ENCODE assay signal across 7 mouse cellular contexts in genomic region chr4:137476065-137476760, GRCm38 (mm10). TPM values are rescaled to one million over a fixed set of nuclear protein-coding genes. Genes with fewer than 3 reads are reported as not detected.
A peak's percentile ranks its signal among the peaks of the same experiment; 100 is the strongest.
DNase-seq lines count a peak whose midpoint lies in the region; ATAC-seq and TF ChIP-seq lines count a peak whose summit lies in the region.

No protein-coding gene starts in this region.

- peak overlapping the region; percentile 50 for H3K4me2 ChIP-seq in intestine, embryonic 14.5 days (ENCODE audit: low read length)
- peak overlapping the region; percentile 41 for H3K4me2 ChIP-seq in liver, embryonic 11.5 days

- peak overlapping the region; percentile 33 for H3K27ac ChIP-seq in ES-Bruce4 (ENCODE audit: insufficient read depth, low read length)
- H3K27ac ChIP-seq in intestine, embryonic 14.5 days (ENCODE audit: low read depth): peak overlapping the region; percentile 67
- H3K27ac ChIP-seq in liver, embryonic 11.5 days (ENCODE audit: low read depth, low read length): no peak overlapping the region; the same call in 1 of the 2 replicates

- WGBS in intestine, embryonic 14.5 days: 18% methylated on average over 10 of the region's 10 CpGs
- 32% methylated on average over 10 of the region's 10 CpGs for WGBS in liver, embryonic 11.5 days

- peak overlapping the region; percentile 8; the same call in 1 of the 2 replicates for H3K9ac ChIP-seq in ES-Bruce4 (ENCODE audit: low read depth, poor library complexity, severe bottlenecking)
- H3K9ac ChIP-seq in intestine, embryonic 14.5 days (ENCODE audit: low read length): peak overlapping the region; percentile 27; the same call in 1 of the 2 replicates
- no peak overlapping the region for H3K9ac ChIP-seq in liver, embryonic 11.5 days (ENCODE audit: low read depth, low read length)

- no peaks in the 10 kb centered on the region for H3K27me3 ChIP-seq in ES-Bruce4 (ENCODE audit: control insufficient read depth, insufficient read depth, low read length, poor library complexity, severe bottlenecking)
- no peaks in the 10 kb centered on the region for H3K27me3 ChIP-seq in intestine, embryonic 14.5 days (replicated peaks; ENCODE audit: control insufficient read depth, insufficient read depth, low read length)
- no peaks in the 10 kb centered on the region for H3K27me3 ChIP-seq in liver, embryonic 11.5 days (replicated peaks; ENCODE audit: control insufficient read depth, insufficient read depth, low read length)

- peak overlapping the region; percentile 37 for H3K4me3 ChIP-seq in ES-Bruce4 (ENCODE audit: low read depth, low read length)
- peak overlapping the region; percentile 11; the same call in 1 of the 2 replicates for H3K4me3 ChIP-seq in intestine, embryonic 14.5 days (ENCODE audit: low read depth, low read length)
- H3K4me3 ChIP-seq in liver, embryonic 11.5 days (ENCODE audit: low read depth, low read length): no peak overlapping the region

- ATAC-seq in intestine, embryonic 14.5 days (replicated peaks; ENCODE audit: low FRiP score, low TSS enrichment, low read depth): peak; percentile 46
- ATAC-seq in liver, embryonic 11.5 days (replicated peaks; ENCODE audit: low FRiP score): no peak

- TF ChIP-seq EP300 in ES-Bruce4 (IDR thresholded peaks at IDR 0.05; ENCODE audit: insufficient read depth, low read depth, low read length): peak; percentile 81

- intact Hi-C loops in gastrocnemius, postnatal 36 days (cut with DNase I): no loop called here

- DNase-seq in R1 (ENCODE audit: low read depth, low spot score): peak; percentile 71
- DNase-seq in gastrocnemius, postnatal 36 days: peak; percentile 78 to 84
- DNase-seq in intestine, embryonic 14.5 days (ENCODE audit: low spot score): no peak
- DNase-seq in liver, embryonic 11.5 days (ENCODE audit: low spot score): no peak
- DNase-seq in telencephalon, adult 2 months (ENCODE audit: low read depth, low spot score): peak; percentile 42
- no peak for DNase-seq in thymus, postnatal 25 days

- TF ChIP-seq CTCF in ES-Bruce4 (IDR thresholded peaks at IDR 0.05; ENCODE audit: low read depth, low read length): no peak

- H3K36me3 ChIP-seq in ES-Bruce4 (ENCODE audit: control insufficient read depth, insufficient read depth, low read length, poor library complexity, severe bottlenecking): no peaks in the 10 kb centered on the region
- H3K36me3 ChIP-seq in intestine, embryonic 14.5 days (ENCODE audit: control insufficient read depth, insufficient read depth, low read length): no peaks in the 10 kb centered on the region; the same call in 1 of the 2 replicates
- no peaks in the 10 kb centered on the region for H3K36me3 ChIP-seq in liver, embryonic 11.5 days (ENCODE audit: control insufficient read depth, insufficient read depth, low read length)

- no peaks in the 10 kb centered on the region for H3K9me3 ChIP-seq in ES-Bruce4 (replicated peaks; ENCODE audit: control insufficient read depth, insufficient read depth, low read length, poor library complexity, severe bottlenecking)
- H3K9me3 ChIP-seq in intestine, embryonic 14.5 days (ENCODE audit: control insufficient read depth, low read length): no peaks in the 10 kb centered on the region
- H3K9me3 ChIP-seq in liver, embryonic 11.5 days (ENCODE audit: control insufficient read depth, low read length): no peaks in the 10 kb centered on the region

- no peak for TF ChIP-seq POLR2A in ES-Bruce4 (IDR thresholded peaks at IDR 0.05; ENCODE audit: insufficient read depth, low read length)

- H3K4me1 ChIP-seq in ES-Bruce4 (ENCODE audit: control insufficient read depth, insufficient read depth, low read length): peaks cover 23% of the 10 kb centered on the region
- H3K4me1 ChIP-seq in intestine, embryonic 14.5 days (replicated peaks; ENCODE audit: control insufficient read depth, insufficient read depth, low read length): peaks cover 81% of the 10 kb centered on the region
- H3K4me1 ChIP-seq in liver, embryonic 11.5 days (replicated peaks; ENCODE audit: control insufficient read depth, insufficient read depth, low read length): peaks cover 74% of the 10 kb centered on the region

RNA-seq across cellular contexts. Expression of gene Hspg2, which starts 7.6 kb away (rescaled TPM):
- polyA plus RNA-seq in ES-Bruce4 (2011; ENCODE audit: insufficient read depth, insufficient read length, low read depth, missing spikeins): 147 and 184 TPM in 2 replicates
- total RNA-seq in gastrocnemius, postnatal 36 days (2021): 10 to 100 TPM; 84.4 to 94.7 TPM
- polyA plus RNA-seq in intestine, embryonic 14.5 days (2014; fragmentation: Nextera tagmentation; extraction: Ambion mirVana): 44.4 and 49.8 TPM in 2 replicates
- 19.9 and 20.8 TPM in 2 replicates for polyA plus RNA-seq in liver, embryonic 11.5 days (2014; fragmentation: Nextera tagmentation; extraction: Ambion mirVana)

RNA-seq across cellular contexts. Expression of gene 1700013G24Rik, which starts 23.1 kb away (rescaled TPM):
- polyA plus RNA-seq in ES-Bruce4 (2011; ENCODE audit: insufficient read depth, insufficient read length, low read depth, missing spikeins): not detected in 2 replicates
- not detected for total RNA-seq in gastrocnemius, postnatal 36 days (2021)
- polyA plus RNA-seq in intestine, embryonic 14.5 days (2014; fragmentation: Nextera tagmentation; extraction: Ambion mirVana): not detected in 2 replicates
- polyA plus RNA-seq in liver, embryonic 11.5 days (2014; fragmentation: Nextera tagmentation; extraction: Ambion mirVana): not detected in 2 replicates

RNA-seq across cellular contexts. Expression of gene Cela3b, which starts 45.9 kb away (rescaled TPM):
- polyA plus RNA-seq in ES-Bruce4 (2011; ENCODE audit: insufficient read depth, insufficient read length, low read depth, missing spikeins): not detected in 2 replicates
- total RNA-seq in gastrocnemius, postnatal 36 days (2021): not detected
- polyA plus RNA-seq in intestine, embryonic 14.5 days (2014; fragmentation: Nextera tagmentation; extraction: Ambion mirVana): 3.8 TPM in 1 of 2 replicates, not detected in the other
- not detected in 2 replicates for polyA plus RNA-seq in liver, embryonic 11.5 days (2014; fragmentation: Nextera tagmentation; extraction: Ambion mirVana)

Comparison
In these comparisons a context has a peak if more than half of its experiments do, and no peak if none do; other contexts are left out.
1. DNase-seq: peak in R1 (single experiment), gastrocnemius, postnatal 36 days (2 of 2) and telencephalon, adult 2 months (single experiment); none in intestine, embryonic 14.5 days (single experiment), liver, embryonic 11.5 days (single experiment) and thymus, postnatal 25 days (single experiment).